Mouse (Mus musculus) stomach, embryonic 16.5 days (tissue): ENCODE measurements around the gene Cdon. TPM values are rescaled to one million over a fixed set of nuclear protein-coding genes. Genes with fewer than 3 reads are reported as not detected.

Source experiments
- ATAC-seq: fragments of 200-750 bp; cut with Nextera tagmentation; 2 replicates; pipeline ENCODE4 v1.8.0; 2017; ENCODE audit warnings: moderate number of reproducible peaks, moderate TSS enrichment; ENCODE audit not compliant: insufficient read depth, low FRiP score
- H3K27ac ChIP-seq: fragments of 300-500 bp; sonication (generic); 2 replicates; pipeline ENCODE4 v1.5.1; 2014; ENCODE audit warnings: low read length
- H3K27me3 ChIP-seq: fragments of 300-500 bp; sonication (generic); 2 replicates; pipeline ENCODE4 v1.6.1; 2014; ENCODE audit warnings: low read length, control low read depth, mixed read lengths; ENCODE audit not compliant: control insufficient read depth, insufficient read depth
- H3K36me3 ChIP-seq: fragments of 300-500 bp; sonication (generic); 2 replicates; pipeline ENCODE4 v1.6.1; 2014; ENCODE audit warnings: low read length; ENCODE audit not compliant: control insufficient read depth, insufficient read depth
- H3K4me1 ChIP-seq: fragments of 300-500 bp; sonication (generic); 2 replicates; pipeline ENCODE4 v1.6.1; 2014; ENCODE audit warnings: low read length, control low read depth, mixed read lengths; ENCODE audit not compliant: control insufficient read depth, insufficient read depth
- H3K4me2 ChIP-seq: fragments of 300-500 bp; sonication (generic); 2 replicates; pipeline ENCODE4 v1.6.1; 2014; ENCODE audit warnings: low read depth, low read length, mixed read lengths
- H3K4me3 ChIP-seq: fragments of 300-500 bp; sonication (generic); replicated peaks from 2 replicates; pipeline ENCODE4 v1.5.1; 2014; ENCODE audit warnings: mild to moderate bottlenecking, low read length
- H3K9ac ChIP-seq: fragments of 300-500 bp; sonication (generic); 2 replicates; pipeline ENCODE4 v1.6.1; 2014; ENCODE audit warnings: low read length
- H3K9me3 ChIP-seq: fragments of 300-500 bp; sonication (generic); replicated peaks from 2 replicates; pipeline ENCODE4 v1.6.1; 2016; ENCODE audit warnings: low read length, control low read depth; ENCODE audit not compliant: control insufficient read depth
- WGBS: fragments of 180-500 bp; shearing (Covaris S2); extraction: QIAGEN DNeasy Blood & Tissue Kit; methylation state at CpG from one replicate; pipeline ENCODE4 v1.1.7; 2014; 5-methylcytosine and 5-hydroxymethylcytosine counted together
- polyA plus RNA-seq: library from polyadenylated mRNA; unstranded; fragments of >200 nt; fragmentation: Nextera tagmentation; extraction: Ambion mirVana; gene quantifications from 2 replicates; pipeline ENCODE4 v1.2.1, GENCODE M21; 2015

Gene Cdon
- polyA plus RNA-seq, 1 experiment from 2014 or later = 7.6 TPM

DNA sequence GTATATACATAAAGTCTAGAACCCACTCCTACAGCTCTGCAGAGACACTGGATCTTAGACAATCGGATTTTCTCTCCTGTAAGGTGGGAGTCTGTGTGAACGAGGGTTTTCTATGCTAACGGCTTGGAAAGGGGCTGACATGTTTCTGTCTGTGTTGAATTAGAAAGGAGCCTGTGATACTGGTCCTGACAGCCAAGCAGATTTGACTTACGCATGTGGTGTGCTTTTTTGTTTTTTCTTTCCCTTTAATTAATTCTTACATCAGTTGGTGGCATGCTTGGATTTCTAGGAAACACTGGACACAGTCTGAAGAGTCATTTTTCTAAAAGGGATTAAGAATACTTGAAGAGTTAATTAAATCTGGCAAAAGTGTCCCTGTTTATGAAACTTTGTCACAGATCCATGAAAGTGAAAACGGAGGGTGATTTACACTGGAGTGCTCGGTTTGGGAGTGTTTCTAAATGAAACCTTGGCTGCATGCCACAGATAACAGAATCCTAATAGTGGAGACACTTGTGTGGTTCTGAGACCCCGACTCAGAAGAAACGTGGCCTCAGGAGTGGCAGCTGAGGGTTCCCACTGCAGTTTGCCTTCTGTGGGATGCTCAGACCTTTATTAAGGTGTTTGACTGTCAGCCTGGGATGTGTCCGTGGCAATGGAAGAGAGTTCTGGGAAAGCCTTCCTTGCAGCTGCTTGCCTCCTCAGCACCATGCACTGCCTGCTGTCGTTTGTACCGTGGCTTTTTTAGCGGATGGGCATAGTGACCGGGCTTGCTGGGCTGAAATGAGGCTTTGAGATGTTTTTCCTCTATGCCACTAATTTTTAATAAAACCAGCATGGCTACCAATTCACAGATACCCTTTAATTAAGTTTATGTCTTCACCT, 61.3 kb downstream of the Cdon start:
- ATAC-seq = no peak
- Histone ChIP-seq H3K27ac (no peak overlapping the region), H3K36me3 (peaks cover 4% of the 10 kb centered on the region; the same call in 1 of the 2 replicates), H3K27me3 (no peaks in the 10 kb centered on the region), H3K4me2 (no peak overlapping the region), H3K9ac (no peak overlapping the region), H3K4me3 (no peak overlapping the region), H3K9me3 (no peaks in the 10 kb centered on the region), H3K4me1 (no peaks in the 10 kb centered on the region)
- 65% methylated on average over 13 of the region's 13 CpGs for WGBS

DNA sequence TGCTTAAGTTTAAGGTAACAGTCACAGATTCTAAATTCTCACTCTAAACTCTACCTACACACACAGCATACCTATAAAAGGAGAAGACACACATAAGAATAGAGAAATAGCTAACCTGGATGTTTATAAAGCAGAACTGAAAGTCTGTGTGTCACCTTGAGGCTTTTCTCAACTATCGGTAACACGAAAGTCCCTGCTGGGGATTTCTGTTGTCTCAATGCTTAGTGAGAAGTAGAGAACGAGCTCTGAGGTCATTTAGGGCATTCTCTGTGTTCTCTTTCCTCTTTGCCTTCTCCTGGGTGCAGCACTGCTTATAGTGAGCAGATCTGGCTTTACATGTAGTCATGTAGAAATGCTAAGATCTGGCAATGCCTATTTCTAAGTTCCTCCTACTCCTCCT, 63.0 kb downstream of the Cdon start:
- H3K27me3 ChIP-seq = no peaks in the 10 kb centered on the region
- H3K9ac ChIP-seq = no peak overlapping the region
- H3K27ac ChIP-seq = no peak overlapping the region
- ATAC-seq = no peak
- peaks cover 4% of the 10 kb centered on the region; the same call in 1 of the 2 replicates for H3K36me3 ChIP-seq
- H3K4me3 ChIP-seq = no peak overlapping the region
- H3K9me3 ChIP-seq = no peaks in the 10 kb centered on the region
- 86% methylated on average over 3 of the region's 3 CpGs for WGBS
- no peak overlapping the region for H3K4me2 ChIP-seq
- no peaks in the 10 kb centered on the region for H3K4me1 ChIP-seq

DNA sequence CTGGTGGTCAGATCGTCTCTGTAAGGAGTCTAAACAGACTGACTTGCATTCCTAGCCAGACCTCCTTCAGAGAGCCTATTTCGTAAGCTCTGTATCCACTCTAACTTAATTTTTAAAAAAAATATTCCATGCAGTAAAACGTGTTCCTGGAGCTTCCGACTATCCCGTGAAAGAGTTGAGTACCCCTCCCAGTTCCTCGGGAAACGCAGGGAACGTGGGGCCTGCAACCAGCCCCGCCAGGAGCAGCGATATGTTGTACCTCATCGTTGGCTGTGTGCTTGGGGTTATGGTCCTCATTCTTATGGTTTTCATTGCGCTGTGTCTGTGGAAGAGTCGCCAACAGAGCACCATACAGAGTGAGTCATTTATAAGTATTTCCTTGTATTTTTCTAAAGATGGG, 65.7 kb downstream of the Cdon start:
- Histone ChIP-seq H3K4me1 (no peaks in the 10 kb centered on the region), H3K9ac (no peak overlapping the region), H3K4me3 (no peak overlapping the region), H3K4me2 (no peak overlapping the region), H3K27me3 (no peaks in the 10 kb centered on the region), H3K27ac (no peak overlapping the region), H3K36me3 (peaks cover 4% of the 10 kb centered on the region; the same call in 1 of the 2 replicates), H3K9me3 (no peaks in the 10 kb centered on the region)
- 83% methylated on average over 13 of the region's 13 CpGs for WGBS
- no peak for ATAC-seq

DNA sequence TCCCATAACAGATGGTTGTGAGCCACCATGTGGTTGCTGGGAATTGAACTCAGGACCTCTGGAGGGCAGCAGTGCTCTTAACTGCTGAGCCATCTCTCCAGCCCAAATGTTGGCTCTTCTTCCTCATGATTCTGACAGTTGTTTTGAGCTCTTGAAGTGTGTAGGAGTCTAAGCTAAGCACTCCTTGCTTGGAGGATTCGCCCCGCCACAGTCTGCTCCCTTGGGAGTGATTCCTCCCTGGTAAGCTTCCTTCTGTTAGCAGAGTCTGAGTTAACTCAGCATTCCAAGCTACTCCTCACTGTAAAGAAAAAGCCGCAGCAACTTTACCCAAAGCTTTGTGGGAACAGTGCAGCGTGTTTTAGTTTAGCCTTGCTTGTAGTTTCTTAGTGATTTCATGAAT, 67.6 kb downstream of the Cdon start:
- Histone ChIP-seq H3K27me3 (no peaks in the 10 kb centered on the region), H3K4me3 (no peak overlapping the region), H3K9ac (no peak overlapping the region), H3K9me3 (no peaks in the 10 kb centered on the region), H3K36me3 (peaks cover 4% of the 10 kb centered on the region; the same call in 1 of the 2 replicates), H3K27ac (no peak overlapping the region), H3K4me2 (no peak overlapping the region), H3K4me1 (no peaks in the 10 kb centered on the region)
- 83% methylated on average over 4 of the region's 4 CpGs for whole genome bisulfite sequencing
- ATAC-seq = no peak

DNA sequence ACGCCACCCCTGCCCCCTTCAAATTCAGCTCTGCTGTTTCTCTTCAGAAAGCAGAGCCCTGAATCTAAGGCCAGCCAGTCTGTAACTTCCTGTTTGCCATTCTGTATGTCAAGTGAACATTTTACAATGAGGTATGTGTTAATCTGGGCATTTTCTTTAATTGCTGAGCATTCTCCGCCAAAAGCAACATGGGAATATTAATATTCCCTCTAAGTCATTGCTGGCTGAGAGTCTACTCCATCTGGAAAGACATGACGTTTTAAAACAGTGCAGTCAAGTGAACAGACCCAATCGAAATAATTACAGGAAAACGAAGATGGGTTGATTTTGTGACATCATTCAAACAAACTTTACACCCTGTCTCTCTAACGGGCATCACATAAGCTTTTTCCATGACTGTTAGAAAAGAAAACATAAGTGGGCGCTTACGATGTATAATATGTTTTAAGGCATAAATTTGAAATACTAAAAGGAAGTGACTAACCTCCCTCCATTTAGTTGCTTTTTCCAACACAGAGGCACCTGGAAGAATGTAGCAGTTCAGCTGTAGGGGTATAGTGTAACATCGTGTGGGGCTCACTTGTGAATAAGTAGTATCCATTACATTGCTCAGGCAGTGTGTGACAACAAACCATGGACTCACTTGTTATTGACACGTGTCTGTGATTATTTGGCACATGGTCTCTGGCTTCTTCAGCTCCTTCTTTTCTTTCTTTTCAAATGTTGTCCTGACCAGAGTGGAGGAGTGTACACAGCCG, 70.4 kb downstream of the Cdon start:
- Histone ChIP-seq H3K36me3 (no peaks in the 10 kb centered on the region), H3K4me1 (no peaks in the 10 kb centered on the region)
- 79% methylated on average over 11 of the region's 11 CpGs for WGBS

DNA sequence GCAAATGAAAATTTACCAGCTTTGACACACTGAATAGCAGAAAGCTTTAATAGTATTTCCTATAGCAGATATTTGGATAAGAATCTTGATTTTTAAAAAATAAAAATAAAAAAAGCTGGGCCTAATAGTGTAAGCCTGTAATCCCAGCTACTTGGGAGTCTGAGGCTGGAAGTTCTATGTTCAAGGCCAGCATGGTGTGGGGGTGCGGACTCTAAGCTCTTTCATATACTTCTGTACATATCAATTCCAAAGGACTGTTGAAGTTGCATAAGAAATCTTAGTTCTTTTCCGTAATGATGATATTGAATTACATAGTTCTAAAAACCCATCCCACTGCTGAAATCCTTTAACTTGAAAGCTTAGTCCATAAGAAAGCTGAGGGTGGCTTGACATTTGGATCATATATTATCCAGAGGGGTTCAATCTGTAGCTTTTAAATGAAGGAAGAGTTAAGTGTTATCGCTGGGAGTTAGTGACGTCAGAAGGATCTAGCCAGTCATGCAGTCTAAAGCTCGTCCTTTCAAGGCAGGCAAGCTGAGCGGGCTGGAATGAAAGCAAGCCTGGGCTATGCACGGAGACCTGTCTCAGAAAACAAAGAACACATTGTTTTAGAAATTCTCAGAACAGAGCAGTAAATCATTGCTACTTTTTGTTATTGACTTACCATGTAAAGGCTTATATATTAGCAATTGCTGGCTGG, 72.3 kb downstream of the Cdon start:
- H3K4me2 ChIP-seq = no peak overlapping the region
- H3K4me1 ChIP-seq = no peaks in the 10 kb centered on the region
- no peaks in the 10 kb centered on the region for H3K36me3 ChIP-seq
- H3K9ac ChIP-seq = no peak overlapping the region
- ATAC-seq = peak; percentile 71
- H3K27me3 ChIP-seq = no peaks in the 10 kb centered on the region
- 50% methylated on average over 7 of the region's 7 CpGs for WGBS
- no peak overlapping the region for H3K4me3 ChIP-seq
- H3K9me3 ChIP-seq = no peaks in the 10 kb centered on the region
- no peak overlapping the region for H3K27ac ChIP-seq

More for the DNA sequence above, 70.4 kb downstream of the Cdon start:
- Histone ChIP-seq H3K27me3 (no peaks in the 10 kb centered on the region), H3K4me3 (no peak overlapping the region), H3K9me3 (no peaks in the 10 kb centered on the region), H3K4me2 (no peak overlapping the region), H3K9ac (no peak overlapping the region), H3K27ac (no peak overlapping the region)
- ATAC-seq = no peak

DNA sequence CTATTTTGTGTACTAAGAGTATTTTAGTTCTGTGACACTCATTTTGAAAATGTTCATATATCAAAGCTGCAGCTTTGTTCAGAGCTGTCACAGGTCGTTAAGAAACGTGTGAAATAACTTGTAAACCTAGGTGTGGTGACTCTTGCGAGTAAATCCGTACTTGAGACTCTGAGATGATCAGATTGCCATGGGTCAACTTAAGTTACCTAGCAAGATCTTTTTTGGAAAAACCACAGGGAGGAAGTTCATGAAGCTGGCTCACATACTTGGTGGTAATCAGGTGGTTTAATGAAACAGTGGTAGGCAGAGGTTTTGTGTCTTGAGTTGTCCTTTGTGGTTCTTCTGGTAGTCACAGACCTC, 72.8 kb downstream of the Cdon start:
- 57% methylated on average over 4 of the region's 4 CpGs for WGBS

DNA sequence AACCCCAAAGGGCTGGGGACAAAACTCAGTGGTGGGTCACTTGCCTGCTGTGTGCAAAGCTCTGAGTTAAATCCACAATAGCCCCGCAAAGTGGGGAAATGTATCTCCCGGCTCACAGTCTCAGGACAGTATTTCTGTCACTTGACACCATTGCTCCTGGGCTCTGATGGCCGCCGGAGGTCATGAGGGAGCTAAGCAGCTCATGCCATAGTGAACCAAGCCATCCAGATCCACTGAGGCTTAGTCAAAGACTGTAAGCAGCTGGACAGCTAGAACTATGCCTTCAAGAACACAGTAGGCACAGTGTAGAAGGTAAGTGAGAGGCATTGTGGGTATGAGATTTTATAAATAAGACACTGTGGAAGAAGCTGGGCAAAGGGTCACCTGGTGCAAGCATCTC, 74.0 kb downstream of the Cdon start:
- Histone ChIP-seq H3K4me3 (no peak overlapping the region), H3K27ac (no peak overlapping the region), H3K36me3 (no peaks in the 10 kb centered on the region), H3K9me3 (no peaks in the 10 kb centered on the region), H3K4me1 (no peaks in the 10 kb centered on the region), H3K4me2 (no peak overlapping the region), H3K9ac (no peak overlapping the region), H3K27me3 (no peaks in the 10 kb centered on the region)
- WGBS = 68% methylated on average over 4 of the region's 4 CpGs
- no peak for ATAC-seq

More for the DNA sequence above, 72.8 kb downstream of the Cdon start:
- Histone ChIP-seq H3K9ac (no peak overlapping the region), H3K9me3 (no peaks in the 10 kb centered on the region), H3K27ac (0 out of 2 replicates have a peak overlapping the region, but pooled peaks have one; percentile 3), H3K27me3 (no peaks in the 10 kb centered on the region), H3K36me3 (no peaks in the 10 kb centered on the region), H3K4me2 (no peak overlapping the region), H3K4me1 (no peaks in the 10 kb centered on the region), H3K4me3 (no peak overlapping the region)
- ATAC-seq = no peak

DNA sequence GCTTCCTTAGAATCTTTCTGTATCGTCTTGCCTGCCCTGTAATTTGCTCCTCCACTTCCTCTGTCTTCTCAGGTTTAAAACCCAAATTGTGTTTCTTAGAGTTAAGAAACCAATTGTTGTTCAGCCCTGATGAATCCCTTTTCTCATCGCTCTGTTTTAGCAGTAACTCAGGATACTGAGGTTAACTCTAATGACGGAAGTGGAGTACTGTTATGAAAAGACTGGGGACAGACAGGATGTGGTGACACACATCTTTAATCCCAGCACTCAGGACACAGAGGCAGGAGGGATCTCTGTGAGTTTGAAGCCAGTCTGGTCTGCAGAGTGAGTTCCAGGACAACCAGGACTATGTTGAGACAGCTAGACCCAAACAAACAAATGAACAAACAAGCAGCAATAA, 74.5 kb downstream of the Cdon start:
- 64% methylated on average over 3 of the region's 3 CpGs for WGBS
- ATAC-seq = no peak

More for the DNA sequence above, 74.5 kb downstream of the Cdon start:
- no peaks in the 10 kb centered on the region for H3K9me3 ChIP-seq
- no peaks in the 10 kb centered on the region for H3K27me3 ChIP-seq
- H3K4me2 ChIP-seq = no peak overlapping the region
- no peak overlapping the region for H3K4me3 ChIP-seq
- no peak overlapping the region for H3K27ac ChIP-seq
- no peaks in the 10 kb centered on the region for H3K36me3 ChIP-seq
- H3K9ac ChIP-seq = no peak overlapping the region
- H3K4me1 ChIP-seq = no peaks in the 10 kb centered on the region
